Mouse (Mus musculus): ENCODE results near the gene Dync1i1. TPM values are rescaled to one million over a fixed set of nuclear protein-coding genes. Genes with fewer than 3 reads are reported as not detected.
"Not testable (repeated sequence)": the region's sequence is repeated elsewhere in the genome, so short reads cannot be mapped to it uniquely, and the experiment has no call there.

The Dync1i1 gene
- total RNA-seq (2012; rRNA removed) (not detected in 2 replicates), polyA plus RNA-seq (2012; ENCODE audit: insufficient read depth in 1 of 2, insufficient read length in 2 of 2, low read depth in 1 of 2, low replicate concordance in 2 of 2, missing spikeins in 1 of 2) (not detected)

GRCm38 (mm10) chr6:5725611-5726236 lies at the start of gene Dync1i1:
TSS of gene Dync1i1 (plus strand) at chr6:5725639.
- Histone ChIP-seq H3K9ac (ENCODE audit: control insufficient read depth, low read depth, low read length, poor library complexity, severe bottlenecking) (no peak within 1 kb of the TSS), H3K27ac (ENCODE audit: control insufficient read depth, low read depth, low read length) (no peak within 1 kb of the TSS), H3K4me1 (ENCODE audit: control insufficient read depth in 1 of 2, insufficient read depth in 2 of 2, low read length in 2 of 2) (no peaks in the 10 kb centered on the region), H3K4me3 (ENCODE audit: control insufficient read depth in 1 of 2, insufficient read depth in 1 of 2, low read depth in 2 of 2, low read length in 2 of 2) (no peak within 1 kb of the TSS), H3K9me3 (replicated peaks; ENCODE audit: insufficient read depth, low read length) (no peaks in the 10 kb centered on the region), H3K27me3 (ENCODE audit: control insufficient read depth in 1 of 2, insufficient read depth in 2 of 2, low read length in 2 of 2) (no peaks in the 10 kb centered on the region; a peak in 1 of 4 replicates), H3K79me2 (ENCODE audit: control insufficient read depth, insufficient read depth, low read length, poor library complexity) (no peaks in the 10 kb centered on the region), H3K36me3 (ENCODE audit: control insufficient read depth in 1 of 2, insufficient read depth in 2 of 2, low read length in 2 of 2) (no peaks in the 10 kb centered on the region)
- DNase-seq (ENCODE audit: low read depth, low spot score), result no peak
- no peak for TF ChIP-seq CHD2 (IDR thresholded peaks at IDR 0.05; ENCODE audit: low read length)
- TF ChIP-seq TCF12 (IDR thresholded peaks at IDR 0.05; ENCODE audit: low read depth, low read length), result no peak
- no peak for TF ChIP-seq TBP (IDR thresholded peaks at IDR 0.05; ENCODE audit: low read depth, low read length)

- Histone ChIP-seq H3K27me3 (ENCODE audit: control insufficient read depth in 1 of 2, insufficient read depth in 2 of 2, low read length in 2 of 2) (no peaks in the 10 kb centered on the region), H3K9ac (ENCODE audit: control insufficient read depth, low read depth, low read length, poor library complexity, severe bottlenecking) (no peak overlapping the region), H3K36me3 (ENCODE audit: control insufficient read depth in 1 of 2, insufficient read depth in 2 of 2, low read length in 2 of 2) (no peaks in the 10 kb centered on the region), H3K4me3 (ENCODE audit: control insufficient read depth in 1 of 2, insufficient read depth in 1 of 2, low read depth in 2 of 2, low read length in 2 of 2) (no peak overlapping the region), H3K27ac (ENCODE audit: control insufficient read depth, low read depth, low read length) (no peak overlapping the region), H3K4me1 (ENCODE audit: control insufficient read depth in 1 of 2, insufficient read depth in 2 of 2, low read length in 2 of 2) (no peaks in the 10 kb centered on the region), H3K79me2 (ENCODE audit: control insufficient read depth, insufficient read depth, low read length, poor library complexity) (no peaks in the 10 kb centered on the region), H3K9me3 (replicated peaks; ENCODE audit: insufficient read depth, low read length) (no peaks in the 10 kb centered on the region)
- no peak for DNase-seq (ENCODE audit: low read depth, low spot score)
- no peak for TF ChIP-seq GABPA (IDR thresholded peaks at IDR 0.05; ENCODE audit: low read depth, low read length)
- no peak for TF ChIP-seq TBP (IDR thresholded peaks at IDR 0.05; ENCODE audit: low read depth, low read length)
- no peak for TF ChIP-seq TCF12 (IDR thresholded peaks at IDR 0.05; ENCODE audit: low read depth, low read length)
Measured at GRCm38 (mm10) chr6:5679738-5680137, 45.7 kb upstream of the Dync1i1 start.

- Histone ChIP-seq H3K4me3 (ENCODE audit: control insufficient read depth in 1 of 2, insufficient read depth in 1 of 2, low read depth in 2 of 2, low read length in 2 of 2) (no peak overlapping the region), H3K27ac (ENCODE audit: control insufficient read depth, low read depth, low read length) (no peak overlapping the region), H3K9me3 (replicated peaks; ENCODE audit: insufficient read depth, low read length) (no peaks in the 10 kb centered on the region), H3K4me1 (ENCODE audit: control insufficient read depth in 1 of 2, insufficient read depth in 2 of 2, low read length in 2 of 2) (no peaks in the 10 kb centered on the region), H3K36me3 (ENCODE audit: control insufficient read depth in 1 of 2, insufficient read depth in 2 of 2, low read length in 2 of 2) (no peaks in the 10 kb centered on the region), H3K79me2 (ENCODE audit: control insufficient read depth, insufficient read depth, low read length, poor library complexity) (no peaks in the 10 kb centered on the region), H3K27me3 (ENCODE audit: control insufficient read depth in 1 of 2, insufficient read depth in 2 of 2, low read length in 2 of 2) (no peaks in the 10 kb centered on the region), H3K9ac (ENCODE audit: control insufficient read depth, low read depth, low read length, poor library complexity, severe bottlenecking) (no peak overlapping the region)
- TF ChIP-seq MYC (IDR thresholded peaks at IDR 0.05; ENCODE audit: low read depth, low read length) (no peak), BHLHE40 (IDR thresholded peaks at IDR 0.05; ENCODE audit: borderline replicate concordance, low read depth, low read length) (no peak), E2F4 (IDR thresholded peaks at IDR 0.05; ENCODE audit: borderline replicate concordance, low read depth, low read length) (no peak), NRF1 (IDR thresholded peaks at IDR 0.05; ENCODE audit: insufficient read depth, low read depth, low read length, poor library complexity, severe bottlenecking) (no peak)
- no peak for DNase-seq (ENCODE audit: low read depth, low spot score)
Measured at GRCm38 (mm10) chr6:5701826-5702225, 23.6 kb upstream of the Dync1i1 start.

DNA sequence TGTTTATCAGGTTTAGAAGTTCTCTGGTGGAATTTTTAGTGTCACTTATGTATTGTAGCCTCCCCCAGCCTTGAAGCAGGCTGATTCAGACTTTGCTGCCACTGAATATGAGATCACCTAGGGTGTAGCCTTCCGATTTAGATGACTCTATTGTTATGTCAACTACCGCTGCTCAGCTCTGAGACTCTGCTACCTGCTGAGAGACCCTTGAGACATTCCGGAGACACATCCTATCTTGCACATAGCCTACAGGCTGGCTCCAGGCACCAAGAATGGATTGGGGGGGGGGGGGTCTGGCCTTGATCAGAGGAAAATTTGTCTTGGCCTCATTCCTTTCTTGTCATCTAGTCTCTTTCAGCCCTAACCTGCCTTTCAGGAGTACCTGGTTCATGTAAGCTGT lies 17.5 kb upstream of the Dync1i1 start:
- not testable (repeated sequence) for H3K27ac ChIP-seq (ENCODE audit: control insufficient read depth, low read depth, low read length); DNase-seq (ENCODE audit: low read depth, low spot score); H3K9me3 ChIP-seq (replicated peaks; ENCODE audit: insufficient read depth, low read length); H3K27me3 ChIP-seq (ENCODE audit: control insufficient read depth in 1 of 2, insufficient read depth in 2 of 2, low read length in 2 of 2); H3K4me3 ChIP-seq (ENCODE audit: control insufficient read depth in 1 of 2, insufficient read depth in 1 of 2, low read depth in 2 of 2, low read length in 2 of 2); H3K4me1 ChIP-seq (ENCODE audit: control insufficient read depth in 1 of 2, insufficient read depth in 2 of 2, low read length in 2 of 2); H3K79me2 ChIP-seq (ENCODE audit: control insufficient read depth, insufficient read depth, low read length, poor library complexity); H3K36me3 ChIP-seq (ENCODE audit: control insufficient read depth in 1 of 2, insufficient read depth in 2 of 2, low read length in 2 of 2); H3K9ac ChIP-seq (ENCODE audit: control insufficient read depth, low read depth, low read length, poor library complexity, severe bottlenecking)
